Mouse (Mus musculus) MEL (cell line): ENCODE data around the gene Nxph3.

Experiments used
- CTCF ChIP-seq, 3 experiments: IDR thresholded peaks in 2 of 3; conservative IDR thresholded peaks in 1 of 3; 2 replicates each; pipeline ENCODE4 v1.5.1; 2011 to 2012; ENCODE audit warnings: low read length in 3 of 3, low read depth in 2 of 3, mild to moderate bottlenecking in 2 of 3, improper control_type of control experiment in 1 of 3, inconsistent platforms in 1 of 3, mixed read lengths in 1 of 3, moderate library complexity in 1 of 3; ENCODE audit not compliant: control insufficient read depth in 1 of 3, insufficient read depth in 1 of 3, poor library complexity in 1 of 3, severe bottlenecking in 1 of 3
- E2F4 ChIP-seq: IDR thresholded peaks from 2 replicates; pipeline ENCODE4 v1.6.1; 2011; ENCODE audit warnings: low read depth, low read length, improper control_type of control experiment, borderline replicate concordance
- GATA1 ChIP-seq: IDR thresholded peaks from 2 replicates; pipeline ENCODE4 v1.6.1; 2011; ENCODE audit warnings: low read depth, low read length, improper control_type of control experiment
- JUND ChIP-seq: IDR thresholded peaks from 2 replicates; pipeline ENCODE4 v1.6.1; 2011; ENCODE audit warnings: low read depth, mild to moderate bottlenecking, improper control_type of control experiment, low read length
- MAX ChIP-seq: IDR thresholded peaks from 2 replicates; pipeline ENCODE4 v1.6.1; 2011; ENCODE audit warnings: low read length, improper control_type of control experiment
- MEF2A ChIP-seq: IDR thresholded peaks from 2 replicates; pipeline ENCODE4 v1.6.1; 2014; ENCODE audit warnings: low read depth, mild to moderate bottlenecking, inconsistent platforms, low read length, improper control_type of control experiment; ENCODE audit not compliant: poor library complexity, insufficient replicate concordance, severe bottlenecking; ENCODE audit errors: extremely low read depth
- NELFE ChIP-seq: IDR thresholded peaks from 2 replicates; pipeline ENCODE4 v1.6.1; 2011; ENCODE audit warnings: low read depth, low read length, improper control_type of control experiment
- POLR2A ChIP-seq, 2 experiments: IDR thresholded peaks; 2 replicates each; pipeline ENCODE4 v1.6.1; 2011 to 2012; ENCODE audit warnings: low read length in 2 of 2, mild to moderate bottlenecking in 2 of 2, control low read depth in 1 of 2, improper control_type of control experiment in 1 of 2, low read depth in 1 of 2, moderate library complexity in 1 of 2; ENCODE audit not compliant: control insufficient read depth in 1 of 2, insufficient read depth in 1 of 2, poor library complexity in 1 of 2
- TAL1 ChIP-seq: IDR thresholded peaks from 2 replicates; pipeline ENCODE4 v1.6.1; 2012; ENCODE audit warnings: mild to moderate bottlenecking, inconsistent platforms, low read length, moderate library complexity, mixed read lengths
- TCF12 ChIP-seq: IDR thresholded peaks from 2 replicates; pipeline ENCODE4 v1.6.1; 2014; ENCODE audit warnings: low read depth, mild to moderate bottlenecking, inconsistent platforms, low read length, improper control_type of control experiment, moderate library complexity
- ZNF384 ChIP-seq: IDR thresholded peaks from 2 replicates; pipeline ENCODE4 v1.6.1; 2012; ENCODE audit warnings: low read depth, mild to moderate bottlenecking, inconsistent platforms, low read length, improper control_type of control experiment

- TF ChIP-seq JUND (no peak), ZNF384 (no peak), NELFE (no peak), POLR2A (IDR thresholded peaks at IDR 0.05; ENCODE audit: control insufficient read depth in 1 of 2, insufficient read depth in 1 of 2, low read depth in 1 of 2, low read length in 2 of 2, poor library complexity in 1 of 2) (no peak), CTCF (IDR thresholded peaks at IDR 0.05 in 2 of 3, conservative IDR thresholded peaks at IDR 0.05 in 1 of 3; ENCODE audit: control insufficient read depth in 1 of 3, insufficient read depth in 1 of 3, low read depth in 2 of 3, low read length in 3 of 3, poor library complexity in 1 of 3, severe bottlenecking in 1 of 3) (no peak), TCF12 (no peak), MAX (no peak), GATA1 (no peak), E2F4 (no peak), TAL1 (no peak), MEF2A (no peak)
Observed at GRCm38 (mm10) chr11:95560773-95561172, 46.4 kb upstream of the Nxph3 start.
